Mouse (Mus musculus) spleen, postnatal 0 days (tissue): ENCODE measurements around the gene Ank3. TPM values are rescaled to one million over a fixed set of nuclear protein-coding genes. Genes with fewer than 3 reads are reported as not detected.

Experiments used
- polyA plus RNA-seq: library from polyadenylated mRNA; unstranded; fragments of >200 nt; fragmentation: Nextera tagmentation; extraction: Ambion mirVana; gene quantifications from 2 replicates; pipeline ENCODE4 v1.2.1, GENCODE M21; 2015

The Ank3 gene
- 5.5 and 7.7 TPM in 2 replicates for polyA plus RNA-seq

DNA sequence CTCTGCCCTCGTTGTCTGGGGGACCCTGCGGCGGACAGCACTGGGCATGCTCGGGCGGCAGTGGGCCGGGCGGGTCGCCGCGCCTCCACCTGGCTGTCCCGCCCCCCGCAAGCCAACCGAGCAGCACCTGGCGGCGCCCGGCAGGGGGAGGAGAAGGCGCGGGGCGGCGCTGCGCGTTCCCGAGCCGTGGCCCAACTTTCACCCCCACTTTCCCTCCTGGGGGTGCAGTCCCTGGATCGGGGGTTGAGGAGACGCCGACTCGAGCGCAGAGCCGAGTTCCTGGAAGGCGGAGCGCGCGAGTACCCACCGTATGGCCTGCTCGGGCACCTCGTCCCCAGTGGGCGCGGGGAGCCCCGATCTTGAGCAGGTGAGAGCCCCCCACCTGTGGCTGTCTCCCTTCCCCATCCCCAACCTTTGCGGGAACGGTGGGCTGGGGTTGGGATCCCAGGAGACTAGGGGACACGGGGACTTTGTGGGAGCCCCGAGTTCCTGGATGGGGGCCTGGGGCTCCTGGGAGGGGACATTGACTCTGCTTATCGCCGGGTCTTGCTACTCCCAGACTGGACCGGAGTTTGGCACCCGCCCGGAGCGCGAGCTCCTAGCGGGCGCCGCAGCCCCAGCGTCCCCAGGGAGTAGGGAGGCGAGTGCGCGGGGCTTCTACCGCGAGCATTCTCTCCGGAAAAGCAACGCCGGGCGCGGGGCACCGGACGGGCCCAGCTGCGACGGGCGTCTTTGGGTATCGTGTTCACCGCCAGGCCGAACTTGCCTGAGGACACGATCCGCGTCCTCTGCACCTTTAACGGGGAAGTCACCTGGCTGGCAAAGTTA, at the start of gene Ank3:
Gene Ank3, plus strand, starts transcription at position 11 of the 828 bp plus-strand sequence.

DNA sequence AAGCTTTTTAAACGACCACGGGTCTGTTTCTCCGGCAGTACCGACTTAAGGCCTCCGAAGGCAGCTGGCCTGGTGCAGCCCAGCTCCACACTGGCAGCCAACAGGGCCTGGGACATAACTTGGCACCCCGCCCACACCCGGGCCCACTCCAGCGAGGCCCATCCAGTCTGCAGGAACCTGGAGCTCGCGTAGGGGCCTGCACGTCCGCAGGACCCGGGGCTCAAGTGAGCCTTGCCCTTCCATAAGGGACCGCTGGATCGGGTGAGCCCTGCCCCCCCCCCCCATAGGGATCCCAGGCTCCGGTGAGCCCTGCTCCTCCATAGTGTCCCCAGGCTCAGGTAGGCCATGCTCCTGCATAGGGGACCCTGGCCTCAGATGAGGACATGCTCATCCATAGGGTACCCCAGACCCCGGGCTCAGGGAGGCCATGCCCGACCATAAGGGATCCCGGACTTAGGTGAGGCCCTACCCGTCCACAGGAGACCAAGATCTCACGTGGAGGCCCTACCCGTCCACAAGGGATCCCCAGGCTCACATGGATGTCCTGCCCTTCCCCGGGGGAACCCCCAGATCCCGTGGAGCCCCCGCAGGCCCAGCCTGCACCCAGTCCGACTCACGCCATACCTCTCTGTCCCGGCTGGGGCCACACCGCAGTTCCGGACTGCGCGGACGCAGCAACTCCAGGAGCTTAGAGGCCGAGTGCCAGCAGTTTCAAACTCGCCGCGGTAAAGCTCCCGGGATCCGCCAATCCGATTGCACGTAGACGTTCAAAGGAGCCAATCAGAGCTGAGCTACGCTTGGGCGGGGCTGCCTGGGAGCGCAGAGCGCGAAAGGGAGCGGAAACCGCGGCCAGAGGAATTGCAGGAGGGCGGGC, 46.1 kb upstream of the Ank3 start, which contains the start of gene Cdk1:
Gene Cdk1, minus strand, starts transcription at position 727 of the 874 bp plus-strand sequence.

Other genes with a start within 250 kb of the Ank3 start
- gene Rhobtb1, start 247.3 kb upstream of the Ank3 start, polyA plus RNA-seq: 12.5 and 17.7 TPM in 2 replicates
- gene A930033H14Rik, start 185.7 kb upstream of the Ank3 start, polyA plus RNA-seq: 1.5 and 1.7 TPM in 2 replicates
- gene Cdk1, start 45.8 kb upstream of the Ank3 start, polyA plus RNA-seq: 386 and 430 TPM in 2 replicates